Mouse (Mus musculus) liver, adult (tissue): ENCODE data around the gene Chn2.

Experiments used
- GATA4 ChIP-seq: IDR thresholded peaks from 2 replicates; pipeline ENCODE4 v1.6.1; 2014; ENCODE audit warnings: mild to moderate bottlenecking, low read length; ENCODE audit not compliant: insufficient replicate concordance

Chn2 gene

GRCm38 (mm10) chr6:54166991-54167546 lies 127.7 kb downstream of the Chn2 start:
- TF ChIP-seq GATA4, result no peak

- no peak for TF ChIP-seq GATA4
Observed at GRCm38 (mm10) chr6:54170286-54170894, 131.0 kb downstream of the Chn2 start.

- no peak for TF ChIP-seq GATA4
Observed at GRCm38 (mm10) chr6:54171385-54171784, 132.0 kb downstream of the Chn2 start.

GRCm38 (mm10) chr6:54175473-54176215 lies 136.3 kb downstream of the Chn2 start:
- TF ChIP-seq GATA4, result no peak

GRCm38 (mm10) chr6:54179056-54179873 lies 139.9 kb downstream of the Chn2 start:
- peak; percentile 7; the same call in 1 of the 2 replicates for TF ChIP-seq GATA4

- no peak for TF ChIP-seq GATA4
Observed at GRCm38 (mm10) chr6:54179874-54180212, 140.5 kb downstream of the Chn2 start.

- TF ChIP-seq GATA4, result no peak
Observed at GRCm38 (mm10) chr6:54183825-54184578, 144.6 kb downstream of the Chn2 start.

- TF ChIP-seq GATA4, result no peak
Observed at GRCm38 (mm10) chr6:54193631-54194305, 154.4 kb downstream of the Chn2 start.

- no peak for TF ChIP-seq GATA4
Observed at GRCm38 (mm10) chr6:54197821-54198412, 158.6 kb downstream of the Chn2 start.

- TF ChIP-seq GATA4, result peak; percentile 94
Observed at GRCm38 (mm10) chr6:54199516-54199915, 160.2 kb downstream of the Chn2 start.

GRCm38 (mm10) chr6:54200031-54200722 lies 160.8 kb downstream of the Chn2 start:
- no peak for TF ChIP-seq GATA4

- no peak for TF ChIP-seq GATA4
Observed at GRCm38 (mm10) chr6:54202311-54203020, 163.1 kb downstream of the Chn2 start.

GRCm38 (mm10) chr6:54203316-54203715 lies 164.0 kb downstream of the Chn2 start:
- no peak for TF ChIP-seq GATA4
